Mouse (Mus musculus) limb, embryonic 14.5 days (tissue): Measurements from ENCODE around the gene Ptpn1. TPM values are rescaled to one million over a fixed set of nuclear protein-coding genes. Genes with fewer than 3 reads are reported as not detected.
A peak's percentile ranks its signal among the peaks of the same experiment; 100 is the strongest.

Source experiments
- ATAC-seq: fragments of 200-750 bp; cut with Nextera tagmentation; 2 replicates; pipeline ENCODE4 v1.8.0; 2017; ENCODE audit warnings: low read depth, moderate number of reproducible peaks, moderate TSS enrichment; ENCODE audit not compliant: low FRiP score
- DNase-seq: peaks from one replicate; pipeline ENCODE4 v3.0.0-alpha.2; 2015; ENCODE audit warnings: low spot score
- H3K27ac ChIP-seq: fragments of 300-500 bp; sonication (generic); replicated peaks from 2 replicates; pipeline ENCODE4 v1.5.1; 2014; ENCODE audit warnings: low read depth, mild to moderate bottlenecking, low read length, moderate library complexity, mixed read lengths
- H3K27me3 ChIP-seq: fragments of 300-500 bp; sonication (generic); 2 replicates; pipeline ENCODE4 v1.6.1; 2014; ENCODE audit warnings: low read length, mixed read lengths; ENCODE audit not compliant: control insufficient read depth, insufficient read depth
- H3K36me3 ChIP-seq: fragments of 300-500 bp; sonication (generic); 2 replicates; pipeline ENCODE4 v1.6.1; 2014; ENCODE audit warnings: mild to moderate bottlenecking, low read length, moderate library complexity, mixed read lengths; ENCODE audit not compliant: control insufficient read depth, insufficient read depth
- H3K4me1 ChIP-seq: fragments of 300-500 bp; sonication (generic); 2 replicates; pipeline ENCODE4 v1.6.1; 2014; ENCODE audit warnings: antibody characterized with exemption, low read length, mixed read lengths; ENCODE audit not compliant: control insufficient read depth, insufficient read depth
- H3K4me2 ChIP-seq: fragments of 300-500 bp; sonication (generic); replicated peaks from 2 replicates; pipeline ENCODE4 v1.6.1; 2014; ENCODE audit warnings: low read depth, mild to moderate bottlenecking, low read length, moderate library complexity; ENCODE audit not compliant: severe bottlenecking
- H3K4me3 ChIP-seq: fragments of 300-500 bp; sonication (generic); replicated peaks from 2 replicates; pipeline ENCODE4 v1.5.1; 2014; ENCODE audit warnings: low read length
- H3K9ac ChIP-seq: fragments of 300-500 bp; sonication (generic); 2 replicates; pipeline ENCODE4 v1.6.1; 2014; ENCODE audit warnings: mild to moderate bottlenecking, low read depth, low read length, moderate library complexity; ENCODE audit not compliant: severe bottlenecking
- H3K9me3 ChIP-seq: fragments of 300-500 bp; sonication (generic); 2 replicates; pipeline ENCODE4 v1.6.1; 2016; ENCODE audit warnings: low read length; ENCODE audit not compliant: control insufficient read depth
- POLR2A ChIP-seq: fragments of 200-500 bp; IDR thresholded peaks from 2 replicates; pipeline ENCODE4 v1.8.0; 2012; ENCODE audit warnings: inconsistent platforms, mild to moderate bottlenecking, moderate library complexity, borderline replicate concordance; ENCODE audit not compliant: insufficient read depth, insufficient read length; ENCODE audit errors: extremely low read depth
- WGBS: fragments of 180-500 bp; shearing (Covaris S2); extraction: QIAGEN DNeasy Blood & Tissue Kit; methylation state at CpG from one replicate; pipeline ENCODE4 v1.1.7; 2014; 5-methylcytosine and 5-hydroxymethylcytosine counted together
- polyA plus RNA-seq, 2 experiments: library from polyadenylated mRNA; depleted of rRNA in 1 of 2; stranded (reverse) in 1 of 2; unstranded in 1 of 2; fragments of >200 nt; fragmentation: Nextera tagmentation in 1 of 2; extraction: Ambion mirVana in 1 of 2; gene quantifications; 2 replicates each; pipeline versions ENCODE4 v1.2.1 to v1.2.3; 2012 to 2014

Ptpn1 gene
- polyA plus RNA-seq, 2 experiments: 27.3 to 41.5 TPM

- Histone ChIP-seq H3K36me3 (no peaks in the 10 kb centered on the region), H3K27ac (peak overlapping the region; percentile 5; the same call in 1 of the 2 replicates), H3K9me3 (no peaks in the 10 kb centered on the region), H3K9ac (no peak overlapping the region), H3K4me2 (no peak overlapping the region), H3K4me1 (peaks cover 16% of the 10 kb centered on the region), H3K27me3 (no peaks in the 10 kb centered on the region), H3K4me3 (no peak overlapping the region)
- ATAC-seq (peak; percentile 36; the same call in 1 of the 2 replicates), DNase-seq (no peak)
- 12% methylated on average over 10 of the region's 11 CpGs for WGBS
- no peak for TF ChIP-seq POLR2A
Observed at GRCm38 (mm10) chr2:168010893-168011292, 79.0 kb downstream of the Ptpn1 start.

- ATAC-seq (no peak), DNase-seq (peak; percentile 32)
- Histone ChIP-seq H3K27me3 (no peaks in the 10 kb centered on the region), H3K9ac (no peak overlapping the region), H3K4me2 (no peak overlapping the region), H3K27ac (no peak overlapping the region), H3K9me3 (no peaks in the 10 kb centered on the region), H3K36me3 (no peaks in the 10 kb centered on the region), H3K4me3 (no peak overlapping the region), H3K4me1 (peaks cover 8% of the 10 kb centered on the region; the same call in 1 of the 2 replicates)
- TF ChIP-seq POLR2A: no peak
- 35% methylated on average over 5 of the region's 5 CpGs for WGBS
Observed at GRCm38 (mm10) chr2:168016951-168017391, 85.1 kb downstream of the Ptpn1 start.

GRCm38 (mm10) chr2:168019201-168019715 lies 87.4 kb downstream of the Ptpn1 start:
- no peak for TF ChIP-seq POLR2A
- peak; percentile 54 for DNase-seq
- Histone ChIP-seq H3K27ac (peak overlapping the region; percentile 63), H3K4me3 (no peak overlapping the region), H3K36me3 (no peaks in the 10 kb centered on the region), H3K27me3 (no peaks in the 10 kb centered on the region), H3K4me1 (peaks cover 8% of the 10 kb centered on the region; the same call in 1 of the 2 replicates), H3K9me3 (no peaks in the 10 kb centered on the region), H3K4me2 (no peak overlapping the region), H3K9ac (no peak overlapping the region)
- 67% methylated on average over 9 of the region's 9 CpGs for WGBS
- ATAC-seq: peak; percentile 48

- Histone ChIP-seq H3K4me3 (no peak overlapping the region), H3K27me3 (no peaks in the 10 kb centered on the region), H3K36me3 (no peaks in the 10 kb centered on the region), H3K4me1 (peaks cover 12% of the 10 kb centered on the region; the same call in 1 of the 2 replicates), H3K9me3 (peaks cover 5% of the 10 kb centered on the region; the same call in 1 of the 2 replicates), H3K4me2 (no peak overlapping the region), H3K27ac (no peak overlapping the region), H3K9ac (no peak overlapping the region)
- TF ChIP-seq POLR2A: no peak
- no peak for ATAC-seq
- WGBS: 70% methylated on average over 3 of the region's 3 CpGs
- DNase-seq: no peak
Observed at GRCm38 (mm10) chr2:168023763-168024402, 92.0 kb downstream of the Ptpn1 start.

GRCm38 (mm10) chr2:168025174-168025573 lies 93.3 kb downstream of the Ptpn1 start:
- Histone ChIP-seq H3K27ac (peak overlapping the region; percentile 70), H3K4me2 (no peak overlapping the region), H3K4me1 (peaks cover 4% of the 10 kb centered on the region; the same call in 1 of the 2 replicates), H3K9me3 (peaks cover 8% of the 10 kb centered on the region; the same call in 1 of the 2 replicates), H3K36me3 (no peaks in the 10 kb centered on the region), H3K4me3 (no peak overlapping the region), H3K9ac (no peak overlapping the region), H3K27me3 (no peaks in the 10 kb centered on the region)
- no peak for TF ChIP-seq POLR2A
- ATAC-seq (peak; percentile 75), DNase-seq (peak; percentile 62)
- WGBS: 37% methylated on average over 12 of the region's 12 CpGs
